Mouse (Mus musculus): ENCODE results near the gene Slc38a3. TPM values are rescaled to one million over a fixed set of nuclear protein-coding genes. Genes with fewer than 3 reads are reported as not detected.

Slc38a3 gene
- polyA plus RNA-seq, 1 experiment from 2014 or later: 8.1 TPM

DNA sequence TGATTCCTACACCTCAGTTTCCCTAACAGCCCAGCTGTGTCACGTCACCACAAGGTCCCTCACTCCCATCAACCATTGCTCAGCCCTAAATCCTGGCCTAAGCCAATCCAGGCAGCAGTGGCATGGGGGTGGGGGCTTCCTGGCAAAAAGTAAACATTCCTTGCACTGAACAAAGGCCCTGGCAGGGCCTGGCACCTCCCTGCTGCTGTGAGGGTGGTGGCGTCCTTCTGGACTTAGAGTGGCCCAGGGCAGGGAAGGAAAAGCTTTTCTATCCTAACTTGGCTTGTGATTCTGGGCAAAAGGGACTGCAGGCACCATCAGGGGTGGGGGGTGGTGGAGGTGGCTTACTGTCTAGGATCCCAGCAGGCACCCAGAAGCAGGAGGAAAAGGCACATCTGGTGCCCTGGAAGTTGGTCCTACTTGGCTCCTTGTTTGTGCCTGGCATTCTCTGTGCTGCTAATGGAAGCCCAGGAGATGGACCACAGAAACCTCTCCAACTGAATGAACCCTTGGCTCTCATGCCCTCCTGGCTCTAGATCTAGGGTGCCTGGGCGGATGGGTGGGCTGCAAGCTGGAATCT, 33.4 kb upstream of the Slc38a3 start:
- peak overlapping the region; percentile 28 for H3K9ac ChIP-seq
- H3K4me1 ChIP-seq: peaks cover 100% of the 10 kb centered on the region
- no peak overlapping the region for H3K4me3 ChIP-seq (replicated peaks)
- no peak for ATAC-seq (replicated peaks; ENCODE audit: low FRiP score)
- no peaks in the 10 kb centered on the region for H3K27me3 ChIP-seq
- H3K4me2 ChIP-seq: peak overlapping the region; percentile 21; the same call in 1 of the 2 replicates
- 63% methylated on average over 3 of the region's 3 CpGs for WGBS
- H3K27ac ChIP-seq: peak overlapping the region; percentile 68
- peaks cover 44% of the 10 kb centered on the region for H3K36me3 ChIP-seq
- no peaks in the 10 kb centered on the region for H3K9me3 ChIP-seq (replicated peaks)

DNA sequence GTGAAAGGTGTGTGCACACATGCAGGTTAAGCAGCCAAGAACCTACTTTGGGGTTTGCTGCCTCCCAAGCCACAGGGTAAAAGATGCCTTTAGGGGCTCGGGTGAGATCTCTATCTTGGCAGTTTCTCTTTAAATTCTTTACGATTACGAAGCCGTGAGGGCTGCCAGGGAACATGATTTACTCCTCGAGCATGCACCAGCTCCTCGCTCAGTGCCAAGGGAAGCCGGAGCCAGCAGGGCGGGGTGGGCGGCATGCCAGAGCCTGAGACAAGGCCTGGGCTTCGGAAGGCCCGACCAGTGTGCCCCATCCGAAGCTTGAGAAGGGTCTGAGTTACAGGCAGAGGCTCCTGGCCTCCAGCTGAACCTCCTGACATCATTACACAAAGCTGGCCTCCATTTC, 32.3 kb upstream of the Slc38a3 start:
- Histone ChIP-seq H3K4me1 (peaks cover 100% of the 10 kb centered on the region), H3K27me3 (no peaks in the 10 kb centered on the region), H3K4me3 (replicated peaks) (no peak overlapping the region), H3K4me2 (peak overlapping the region; percentile 19), H3K27ac (peak overlapping the region; percentile 90), H3K9ac (peak overlapping the region; percentile 18; the same call in 1 of the 2 replicates), H3K9me3 (replicated peaks) (no peaks in the 10 kb centered on the region), H3K36me3 (peaks cover 44% of the 10 kb centered on the region)
- 14% methylated on average over 12 of the region's 12 CpGs for WGBS
- no peak for ATAC-seq (replicated peaks; ENCODE audit: low FRiP score)

DNA sequence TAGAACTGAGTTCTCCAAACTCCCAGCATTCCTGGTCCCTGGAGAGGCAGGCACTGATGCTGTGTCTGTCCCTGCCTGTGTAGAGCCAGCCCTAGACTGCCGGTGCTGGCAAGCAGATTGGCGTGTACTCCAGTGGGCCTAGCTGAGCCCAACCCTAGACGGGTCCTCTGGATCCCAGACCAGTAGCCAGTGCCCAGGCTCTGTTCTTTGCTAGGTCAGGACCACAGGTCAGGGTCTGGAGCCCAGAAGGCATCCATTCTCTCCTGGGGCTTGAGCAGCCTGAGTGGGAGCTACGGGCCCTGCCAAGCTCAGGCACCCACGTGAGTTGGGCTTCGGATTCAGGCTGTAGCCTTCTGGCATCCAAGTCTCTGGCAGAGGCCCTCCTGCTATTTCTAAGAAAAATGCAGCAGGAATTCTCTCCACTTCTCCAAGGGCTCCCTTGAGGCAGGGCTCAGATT, 30.8 kb upstream of the Slc38a3 start:
- Histone ChIP-seq H3K4me2 (peak overlapping the region; percentile 57), H3K9ac (0 out of 2 replicates have a peak overlapping the region, but pooled peaks have one; percentile 17), H3K4me1 (peaks cover 100% of the 10 kb centered on the region), H3K36me3 (peaks cover 43% of the 10 kb centered on the region), H3K27me3 (no peaks in the 10 kb centered on the region), H3K9me3 (replicated peaks) (no peaks in the 10 kb centered on the region), H3K4me3 (replicated peaks) (peak overlapping the region; percentile 6; the same call in 1 of the 2 replicates), H3K27ac (peak overlapping the region; percentile 90)
- 23% methylated on average over 6 of the region's 6 CpGs for WGBS
- ATAC-seq (replicated peaks; ENCODE audit: low FRiP score): peak; percentile 16; the same call in 1 of the 2 replicates

DNA sequence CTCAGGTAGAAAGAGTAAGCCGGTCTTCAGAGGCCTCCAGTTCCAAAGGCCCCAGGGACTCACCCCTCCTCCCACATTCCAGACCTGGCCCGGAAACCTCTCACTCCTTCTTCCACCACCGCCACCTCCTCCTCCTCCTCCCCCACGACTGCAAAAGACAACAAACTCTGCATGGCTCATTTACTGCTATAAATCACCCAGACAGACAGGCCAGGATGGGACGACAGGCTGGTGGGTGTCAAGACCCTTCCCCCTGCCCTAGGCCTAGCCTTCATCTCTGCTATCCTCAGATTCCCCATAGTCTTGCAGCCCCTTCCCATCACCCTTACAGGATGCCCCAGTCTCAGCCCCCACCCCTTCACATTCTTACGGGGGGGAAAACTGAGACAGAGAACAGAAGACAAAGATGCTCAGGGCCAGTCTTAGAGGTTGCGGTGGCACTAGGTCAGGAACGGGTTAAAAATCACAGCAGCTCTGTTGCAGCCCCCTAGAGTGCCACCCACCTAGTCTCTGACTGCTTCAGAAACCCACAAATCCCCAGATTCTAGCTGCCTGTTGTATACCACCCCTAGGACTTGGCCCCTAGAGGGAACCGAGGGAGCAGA, 30.1 kb upstream of the Slc38a3 start:
- Histone ChIP-seq H3K4me3 (replicated peaks) (peak overlapping the region; percentile 25), H3K9me3 (replicated peaks) (no peaks in the 10 kb centered on the region), H3K27ac (peak overlapping the region; percentile 90), H3K36me3 (peaks cover 45% of the 10 kb centered on the region), H3K27me3 (no peaks in the 10 kb centered on the region), H3K9ac (no peak overlapping the region), H3K4me1 (peaks cover 100% of the 10 kb centered on the region), H3K4me2 (peak overlapping the region; percentile 57)
- peak; percentile 47 for ATAC-seq (replicated peaks; ENCODE audit: low FRiP score)
- WGBS: 8% methylated on average over 9 of the region's 9 CpGs

DNA sequence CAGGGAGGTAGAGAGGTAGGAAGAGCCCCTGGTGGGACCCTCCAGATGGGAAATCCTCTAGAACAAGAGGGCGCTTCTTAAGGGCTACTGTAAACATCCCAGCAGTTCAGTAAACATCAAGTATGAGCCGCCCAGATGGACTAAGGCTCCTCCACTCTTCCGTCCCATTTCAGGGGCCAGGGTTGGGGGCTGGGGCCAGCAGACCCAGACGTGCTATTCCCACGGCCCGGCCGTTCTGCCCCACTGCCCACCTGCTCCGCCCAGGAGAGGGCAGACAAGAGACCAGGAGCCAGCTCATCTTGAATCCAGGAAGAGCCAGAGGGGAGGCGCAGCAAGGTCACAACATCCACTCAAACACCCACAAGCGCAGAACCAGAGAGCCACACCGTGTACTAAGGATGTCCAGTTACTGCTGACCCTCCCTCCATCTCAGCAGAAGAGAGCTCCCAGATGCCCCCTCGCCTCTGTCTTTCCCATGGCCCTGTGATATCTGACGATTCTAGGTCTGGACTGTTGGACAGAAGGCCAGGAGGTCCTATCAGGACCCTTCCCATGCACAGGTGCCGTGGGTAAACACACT, 29.4 kb upstream of the Slc38a3 start:
- H3K9ac ChIP-seq: peak overlapping the region; percentile 27; the same call in 1 of the 2 replicates
- H3K36me3 ChIP-seq: peaks cover 40% of the 10 kb centered on the region
- H3K27me3 ChIP-seq: no peaks in the 10 kb centered on the region
- H3K4me2 ChIP-seq: peak overlapping the region; percentile 57
- H3K9me3 ChIP-seq (replicated peaks): no peaks in the 10 kb centered on the region
- H3K27ac ChIP-seq: peak overlapping the region; percentile 90
- peaks cover 96% of the 10 kb centered on the region for H3K4me1 ChIP-seq
- ATAC-seq (replicated peaks; ENCODE audit: low FRiP score): peak; percentile 61
- peak overlapping the region; percentile 25 for H3K4me3 ChIP-seq (replicated peaks)
- 10% methylated on average over 14 of the region's 14 CpGs for WGBS

DNA sequence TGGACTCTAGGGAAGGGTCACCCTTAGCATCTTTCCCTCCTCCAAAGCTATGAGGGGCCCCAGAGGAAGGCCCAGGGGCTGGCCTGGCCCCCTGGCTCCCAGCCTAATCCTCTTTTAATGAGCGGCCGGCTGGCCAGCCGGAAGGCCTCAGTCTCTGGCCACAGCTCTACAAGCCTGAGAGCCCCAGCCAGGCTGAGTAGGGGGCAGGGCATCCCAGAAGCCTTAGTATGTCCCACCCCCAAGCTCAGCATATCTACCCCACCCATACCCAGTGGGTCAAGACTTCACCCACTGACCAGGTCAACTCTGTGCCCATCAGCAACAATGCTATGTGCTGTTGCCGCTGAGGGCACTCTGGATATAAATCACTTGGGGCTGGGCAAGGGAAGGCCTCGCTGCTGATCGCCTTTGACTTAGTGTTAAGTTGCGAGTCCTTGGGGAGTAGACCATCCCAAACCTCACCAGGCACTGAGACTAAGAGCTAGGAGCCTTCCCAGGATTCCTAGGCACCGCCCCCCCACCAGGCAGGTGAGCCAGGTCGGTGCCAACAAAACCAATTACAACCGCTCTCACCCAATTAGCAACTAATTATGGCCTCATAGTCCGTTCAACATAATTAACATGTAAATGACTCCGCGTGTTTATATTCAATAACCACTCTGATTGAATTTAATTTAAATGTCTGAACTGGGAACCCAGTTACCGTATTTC, 28.6 kb upstream of the Slc38a3 start:
- Histone ChIP-seq H3K9me3 (replicated peaks) (no peaks in the 10 kb centered on the region), H3K4me1 (peaks cover 96% of the 10 kb centered on the region), H3K4me2 (peak overlapping the region; percentile 57), H3K27me3 (no peaks in the 10 kb centered on the region), H3K36me3 (peaks cover 34% of the 10 kb centered on the region), H3K9ac (0 out of 2 replicates have a peak overlapping the region, but pooled peaks have one; percentile 27), H3K27ac (peak overlapping the region; percentile 90), H3K4me3 (replicated peaks) (peak overlapping the region; percentile 25)
- ATAC-seq (replicated peaks; ENCODE audit: low FRiP score): 0 out of 2 replicates have a peak, but pooled peaks have one; percentile 6
- 12% methylated on average over 14 of the region's 14 CpGs for WGBS

DNA sequence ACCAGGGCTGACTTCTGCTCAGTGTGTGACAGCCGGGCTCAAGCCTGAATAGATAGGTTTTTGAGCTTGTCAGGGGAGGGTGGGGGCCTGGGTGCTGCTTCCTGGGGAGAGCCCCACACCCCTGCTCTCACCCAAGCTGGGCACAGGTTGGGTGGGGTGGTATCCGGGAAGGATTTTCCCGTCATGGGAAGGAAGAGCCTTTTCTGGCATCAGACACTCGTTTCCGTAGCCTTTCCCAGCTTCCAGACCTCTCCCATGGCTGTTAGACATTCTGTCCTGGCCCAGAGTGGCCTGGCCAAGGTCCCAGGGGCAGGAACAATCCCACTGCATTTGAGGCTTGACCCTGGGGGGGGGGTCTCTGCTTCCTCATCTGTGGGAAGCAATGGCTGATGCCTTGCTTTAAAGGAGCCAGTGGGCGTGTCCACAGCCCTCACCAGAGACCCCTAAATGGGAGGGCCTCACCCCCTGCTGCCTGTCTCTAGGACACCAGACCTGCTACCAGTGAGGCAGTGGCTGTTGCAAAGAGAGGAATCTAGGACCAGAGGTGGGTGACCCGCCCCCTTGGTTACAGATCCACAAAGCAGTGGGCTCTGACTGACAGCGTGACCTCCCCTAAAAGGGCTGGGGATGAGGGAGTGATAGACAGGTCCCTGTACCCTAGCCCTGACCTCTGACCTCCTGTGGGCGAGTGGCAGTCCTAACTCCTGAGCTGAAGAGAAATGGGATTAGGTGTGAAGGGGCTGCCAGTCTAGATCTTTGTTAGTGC, 27.7 kb upstream of the Slc38a3 start:
- Histone ChIP-seq H3K4me3 (replicated peaks) (no peak overlapping the region), H3K9ac (no peak overlapping the region), H3K27me3 (no peaks in the 10 kb centered on the region), H3K4me1 (peaks cover 90% of the 10 kb centered on the region), H3K4me2 (peak overlapping the region; percentile 57), H3K36me3 (peaks cover 38% of the 10 kb centered on the region), H3K27ac (peak overlapping the region; percentile 90), H3K9me3 (replicated peaks) (no peaks in the 10 kb centered on the region)
- WGBS: 48% methylated on average over 9 of the region's 9 CpGs
- ATAC-seq (replicated peaks; ENCODE audit: low FRiP score): no peak

DNA sequence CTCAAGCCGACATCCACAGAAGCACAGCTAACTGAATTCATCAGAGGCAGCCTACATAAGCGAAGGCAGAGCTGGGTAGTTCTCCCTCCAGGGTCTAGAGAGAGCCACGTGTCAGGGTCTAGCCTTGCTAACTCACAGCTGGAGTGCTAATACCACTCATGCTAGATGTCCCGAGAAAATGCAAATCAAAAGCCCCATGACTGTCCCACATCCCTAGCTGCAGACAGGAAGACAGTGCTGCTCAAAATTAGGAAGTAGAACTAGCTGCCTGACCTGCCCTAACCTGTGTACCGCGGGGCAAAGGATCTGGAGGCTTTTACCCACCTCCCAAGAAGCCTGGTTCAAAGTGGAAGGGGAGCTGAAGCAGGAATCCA, 26.8 kb upstream of the Slc38a3 start:
- no peak overlapping the region for H3K4me2 ChIP-seq
- 41% methylated on average over 6 of the region's 6 CpGs for WGBS
- no peaks in the 10 kb centered on the region for H3K27me3 ChIP-seq
- ATAC-seq (replicated peaks; ENCODE audit: low FRiP score): no peak
- H3K4me1 ChIP-seq: peaks cover 81% of the 10 kb centered on the region
- H3K4me3 ChIP-seq (replicated peaks): no peak overlapping the region
- H3K9ac ChIP-seq: no peak overlapping the region
- no peaks in the 10 kb centered on the region for H3K9me3 ChIP-seq (replicated peaks)
- H3K36me3 ChIP-seq: peaks cover 41% of the 10 kb centered on the region
- H3K27ac ChIP-seq: peak overlapping the region; percentile 78

DNA sequence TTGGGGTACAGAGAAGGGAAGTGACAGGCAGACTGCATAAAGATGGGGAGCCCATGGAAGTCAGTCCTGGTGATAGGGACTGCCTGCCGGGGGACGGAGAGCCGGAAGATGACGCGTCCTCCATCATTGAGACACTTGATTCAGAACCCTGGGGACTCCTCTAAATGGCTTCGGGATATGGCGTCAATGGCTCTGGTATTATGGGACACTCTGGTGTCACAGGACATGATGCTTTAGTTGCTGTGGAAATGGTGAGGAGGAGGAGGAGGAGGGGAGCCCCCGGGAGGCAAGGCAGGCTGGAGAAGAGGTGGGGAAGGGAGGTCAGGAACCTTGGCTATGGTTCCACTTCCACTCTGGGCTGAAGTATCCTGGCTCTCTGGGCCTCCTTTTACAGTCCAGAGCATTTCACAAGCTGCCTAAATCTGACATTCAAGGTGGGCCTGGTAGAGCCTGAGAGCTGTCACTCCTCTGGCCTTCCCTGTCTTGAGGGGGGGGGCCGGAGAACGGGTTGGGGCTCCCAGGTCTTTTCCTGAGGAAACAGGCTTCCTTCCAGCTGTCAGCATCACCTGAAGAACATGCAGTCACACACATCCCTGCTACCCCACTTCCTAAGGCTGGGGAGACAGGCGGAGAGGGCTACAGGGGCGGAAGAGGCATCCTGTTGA, 26.2 kb upstream of the Slc38a3 start:
- H3K4me1 ChIP-seq: peaks cover 75% of the 10 kb centered on the region
- H3K27ac ChIP-seq: peak overlapping the region; percentile 78
- WGBS: 77% methylated on average over 12 of the region's 12 CpGs

DNA sequence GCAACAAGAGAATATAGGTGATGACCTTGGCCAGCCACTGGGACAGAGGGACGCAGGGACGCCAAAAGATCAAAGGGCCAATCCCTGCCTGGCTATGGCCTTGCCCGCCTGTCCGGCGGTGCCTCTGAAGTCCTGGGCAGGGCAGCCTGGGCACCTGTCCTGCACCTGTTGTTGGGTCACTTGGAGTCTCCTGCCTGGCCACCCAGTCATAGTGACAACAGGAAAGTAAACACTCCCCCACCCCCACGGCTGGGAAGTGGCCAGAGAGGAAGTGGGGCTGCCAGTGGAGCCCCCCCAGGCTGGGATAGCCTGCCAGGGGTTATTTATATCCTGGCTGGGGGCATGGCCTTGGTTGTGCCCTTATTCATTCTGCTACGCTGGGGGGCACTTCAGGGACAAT, 25.3 kb upstream of the Slc38a3 start:
- H3K9me3 ChIP-seq (replicated peaks): no peaks in the 10 kb centered on the region
- 49% methylated on average over 7 of the region's 7 CpGs for WGBS
- no peaks in the 10 kb centered on the region for H3K27me3 ChIP-seq
- H3K4me2 ChIP-seq: no peak overlapping the region
- H3K4me3 ChIP-seq (replicated peaks): no peak overlapping the region
- no peak overlapping the region for H3K9ac ChIP-seq
- peaks cover 48% of the 10 kb centered on the region for H3K36me3 ChIP-seq
- peaks cover 66% of the 10 kb centered on the region for H3K4me1 ChIP-seq
- peak overlapping the region; percentile 78; the same call in 1 of the 2 replicates for H3K27ac ChIP-seq
- ATAC-seq (replicated peaks; ENCODE audit: low FRiP score): no peak

More for the DNA sequence above, 26.2 kb upstream of the Slc38a3 start:
- Histone ChIP-seq H3K4me2 (no peak overlapping the region), H3K9me3 (replicated peaks) (no peaks in the 10 kb centered on the region), H3K36me3 (peaks cover 42% of the 10 kb centered on the region), H3K4me3 (replicated peaks) (no peak overlapping the region), H3K9ac (no peak overlapping the region), H3K27me3 (no peaks in the 10 kb centered on the region)
- ATAC-seq (replicated peaks; ENCODE audit: low FRiP score): no peak

DNA sequence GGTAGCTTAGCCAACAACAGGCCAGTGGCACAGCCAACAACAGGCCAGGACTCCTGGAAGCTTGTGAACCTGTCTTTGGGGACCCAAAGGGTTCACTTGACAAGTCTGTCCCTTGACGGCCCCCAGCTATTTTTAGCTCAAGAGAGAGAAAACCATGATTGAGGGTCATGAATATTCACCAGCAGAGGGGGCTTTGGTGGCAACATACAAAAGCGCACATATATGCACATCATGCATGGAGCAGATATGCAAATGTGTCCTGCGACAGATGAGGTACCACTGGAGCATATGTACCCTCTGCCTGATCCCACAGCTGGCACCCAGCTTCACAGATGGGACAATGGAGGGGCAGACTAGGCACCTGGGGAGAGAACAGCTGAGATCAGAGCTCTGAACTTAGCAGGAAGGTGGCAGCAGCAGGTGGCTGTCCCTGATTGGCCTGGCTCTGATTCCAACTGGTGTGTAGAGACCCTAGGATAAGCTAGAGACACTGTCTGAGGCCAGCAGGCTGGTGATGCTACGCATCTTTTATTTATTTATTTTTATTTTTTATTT, 24.2 kb upstream of the Slc38a3 start:
- ATAC-seq (replicated peaks; ENCODE audit: low FRiP score): no peak
- peaks cover 59% of the 10 kb centered on the region for H3K36me3 ChIP-seq
- 79% methylated on average over 4 of the region's 4 CpGs for WGBS

More for the DNA sequence above, 24.2 kb upstream of the Slc38a3 start:
- Histone ChIP-seq H3K4me3 (replicated peaks) (no peak overlapping the region), H3K27ac (no peak overlapping the region), H3K9me3 (replicated peaks) (no peaks in the 10 kb centered on the region), H3K27me3 (no peaks in the 10 kb centered on the region), H3K4me2 (no peak overlapping the region), H3K4me1 (peaks cover 55% of the 10 kb centered on the region), H3K9ac (no peak overlapping the region)
